Comparison of ENCODE assay signal across 11 mouse cellular contexts in genomic region chr3:30246431-30247041, GRCm38 (mm10).
DNase-seq lines count a peak whose midpoint lies in the region; ATAC-seq and TF ChIP-seq lines count a peak whose summit lies in the region.
"Had no signal": no experiment of that assay in that cellular context is flagged by ENCODE, and none has a peak within 500 bp of the region (broad histone marks: within the 10 kb centered on the region; RNA-seq: fewer than 3 reads in every experiment).

No protein-coding gene starts in this region.

- ATAC-seq in hindbrain, embryonic 16.5 days = 0 out of 2 replicates have a peak, but pooled peaks have one; percentile 54
- no peak for ATAC-seq in hindbrain, embryonic 12.5 days (ENCODE audit: low FRiP score)
- ATAC-seq in embryonic facial prominence, embryonic 15.5 days (ENCODE audit: insufficient number of reproducible peaks, low FRiP score, low TSS enrichment, low read depth) = 0 out of 2 replicates have a peak, but pooled peaks have one; percentile 51

- H3K9me3 ChIP-seq in hindbrain, embryonic 16.5 days (ENCODE audit: control insufficient read depth, low read length) = no peaks in the 10 kb centered on the region
- H3K9me3 ChIP-seq in hindbrain, embryonic 12.5 days (replicated peaks) = no peaks in the 10 kb centered on the region
- H3K9me3 ChIP-seq in embryonic facial prominence, embryonic 15.5 days (replicated peaks) = no peaks in the 10 kb centered on the region
- H3K9me3 ChIP-seq: hindbrain, embryonic 15.5 days; midbrain, embryonic 12.5 days had no signal

- no peak overlapping the region for H3K27ac ChIP-seq in hindbrain, embryonic 16.5 days (ENCODE audit: low read depth, low read length)
- no peak overlapping the region for H3K27ac ChIP-seq in hindbrain, embryonic 12.5 days
- H3K27ac ChIP-seq in embryonic facial prominence, embryonic 15.5 days (replicated peaks) = no peak overlapping the region
- H3K27ac ChIP-seq in kidney, adult 2 months (ENCODE audit: insufficient read depth, low read depth, low read length) = peak overlapping the region; percentile 95
- H3K27ac ChIP-seq: hindbrain, embryonic 15.5 days; midbrain, embryonic 12.5 days had no signal

- H3K4me2 ChIP-seq in hindbrain, embryonic 16.5 days (ENCODE audit: low read length) = no peak overlapping the region
- H3K4me2 ChIP-seq in hindbrain, embryonic 12.5 days (replicated peaks) = no peak overlapping the region
- H3K4me2 ChIP-seq in embryonic facial prominence, embryonic 15.5 days (replicated peaks) = no peak overlapping the region
- H3K4me2 ChIP-seq: hindbrain, embryonic 15.5 days; midbrain, embryonic 12.5 days had no signal

- H3K9ac ChIP-seq in hindbrain, embryonic 16.5 days (ENCODE audit: low read depth, low read length) = no peak overlapping the region
- no peak overlapping the region for H3K9ac ChIP-seq in hindbrain, embryonic 12.5 days
- no peak overlapping the region for H3K9ac ChIP-seq in embryonic facial prominence, embryonic 15.5 days
- H3K9ac ChIP-seq: hindbrain, embryonic 15.5 days; midbrain, embryonic 12.5 days had no signal

- no peak for TF ChIP-seq CTCF in kidney, adult 2 months (conservative IDR thresholded peaks at IDR 0.05; ENCODE audit: insufficient read depth, insufficient read length, low read depth, low read length)

- intact Hi-C loops in left cerebral cortex, postnatal 14 days (cut with DNase I) = no loop called here

- H3K36me3 ChIP-seq in hindbrain, embryonic 16.5 days (ENCODE audit: control insufficient read depth, insufficient read depth, low read length) = no peaks in the 10 kb centered on the region
- H3K36me3 ChIP-seq in hindbrain, embryonic 12.5 days = no peaks in the 10 kb centered on the region
- no peaks in the 10 kb centered on the region for H3K36me3 ChIP-seq in embryonic facial prominence, embryonic 15.5 days
- no peaks in the 10 kb centered on the region for H3K36me3 ChIP-seq in kidney, adult 2 months (ENCODE audit: control insufficient read depth, insufficient read depth, low read length)
- H3K36me3 ChIP-seq: hindbrain, embryonic 15.5 days; midbrain, embryonic 12.5 days had no signal

- 75% methylated on average over 12 of the region's 12 CpGs for WGBS in hindbrain, embryonic 16.5 days
- 85% methylated on average over 12 of the region's 12 CpGs for WGBS in hindbrain, embryonic 12.5 days
- WGBS in embryonic facial prominence, embryonic 15.5 days = 59% methylated on average over 12 of the region's 12 CpGs
- whole genome bisulfite sequencing in kidney, adult 2 months = 51% methylated on average over 12 of the region's 12 CpGs

- DNase-seq in kidney, adult 2 months = peak; percentile 58
- DNase-seq in lung, postnatal 14 days = peak; percentile 20
- DNase-seq in MN1 (ENCODE audit: low spot score) = no peak
- DNase-seq in thymus, adult 18-20 months = no peak
- no peak for DNase-seq in left cerebral cortex, postnatal 14 days (ENCODE audit: low spot score in 2 of 2)
- DNase-seq: cerebellum, adult 2 months had no signal

- no peak overlapping the region for H3K4me3 ChIP-seq in hindbrain, embryonic 16.5 days (ENCODE audit: low read length)
- no peak overlapping the region for H3K4me3 ChIP-seq in hindbrain, embryonic 12.5 days
- no peak overlapping the region for H3K4me3 ChIP-seq in embryonic facial prominence, embryonic 15.5 days (replicated peaks)
- H3K4me3 ChIP-seq in kidney, adult 2 months (ENCODE audit: insufficient read depth, low read depth, low read length) = peak overlapping the region; percentile 40; the same call in 1 of the 2 replicates
- H3K4me3 ChIP-seq: hindbrain, embryonic 15.5 days; midbrain, embryonic 12.5 days had no signal

- TF ChIP-seq POLR2A in kidney, adult 2 months (IDR thresholded peaks at IDR 0.05; ENCODE audit: low read depth, low read length) = no peak

- no peaks in the 10 kb centered on the region for H3K27me3 ChIP-seq in hindbrain, embryonic 16.5 days (replicated peaks; ENCODE audit: control insufficient read depth, insufficient read depth, low read length)
- no peaks in the 10 kb centered on the region; the same call in 1 of the 2 replicates for H3K27me3 ChIP-seq in hindbrain, embryonic 12.5 days
- no peaks in the 10 kb centered on the region for H3K27me3 ChIP-seq in embryonic facial prominence, embryonic 15.5 days
- no peaks in the 10 kb centered on the region for H3K27me3 ChIP-seq in kidney, adult 2 months (replicated peaks; ENCODE audit: control insufficient read depth, insufficient read depth, low read length)
- H3K27me3 ChIP-seq: hindbrain, embryonic 15.5 days had no signal

- H3K4me1 ChIP-seq in hindbrain, embryonic 16.5 days (ENCODE audit: control insufficient read depth, insufficient read depth, low read depth, low read length) = no peaks in the 10 kb centered on the region
- peaks cover 5% of the 10 kb centered on the region; the same call in 1 of the 2 replicates for H3K4me1 ChIP-seq in hindbrain, embryonic 12.5 days
- peaks cover 15% of the 10 kb centered on the region for H3K4me1 ChIP-seq in embryonic facial prominence, embryonic 15.5 days
- H3K4me1 ChIP-seq in kidney, adult 2 months (ENCODE audit: control insufficient read depth, insufficient read depth, low read length) = peaks cover 4% of the 10 kb centered on the region
- H3K4me1 ChIP-seq: hindbrain, embryonic 15.5 days had no signal

Comparison
In these comparisons a context has a peak if more than half of its experiments do, and no peak if none do; other contexts are left out.
1. DNase-seq: peak in kidney, adult 2 months (single experiment) and lung, postnatal 14 days (single experiment); none in MN1 (single experiment), thymus, adult 18-20 months (0 of 2) and left cerebral cortex, postnatal 14 days (0 of 2).